Mouse (Mus musculus): ENCODE results near the gene Trappc5.

DNA sequence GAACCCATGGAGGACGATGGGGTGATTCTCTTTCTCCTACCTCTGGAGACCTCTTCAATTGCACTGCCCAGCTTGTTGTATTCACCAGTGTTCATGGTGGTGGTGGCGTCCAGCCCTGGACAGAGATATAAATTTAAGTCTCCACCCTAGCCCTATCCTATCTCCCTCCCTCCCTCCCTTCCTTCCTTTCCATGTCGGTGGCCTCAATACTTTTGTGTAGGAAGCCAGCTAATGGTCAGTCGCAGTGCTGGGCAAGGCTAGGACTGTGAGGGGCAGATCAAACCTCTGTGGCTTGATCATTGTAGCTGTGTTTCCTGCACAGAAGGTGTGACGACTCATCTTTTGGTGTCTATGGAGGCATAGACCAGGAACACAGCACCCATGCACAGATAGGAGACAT is 44.5 kb downstream of the Trappc5 start, which contains the start of gene Clec4g:
- no peak for TF ChIP-seq CTCF (IDR thresholded peaks at IDR 0.05; ENCODE audit: low read depth)
- no peak for TF ChIP-seq EP300 (IDR thresholded peaks at IDR 0.05; ENCODE audit: low read depth)

All from liver, embryonic 14.5 days (tissue).